Mouse (Mus musculus): ENCODE results near the gene Defa21. TPM values are rescaled to one million over a fixed set of nuclear protein-coding genes. Genes with fewer than 3 reads are reported as not detected.
"Not testable (repeated sequence)": the region's sequence is repeated elsewhere in the genome, so short reads cannot be mapped to it uniquely, and the experiment has no call there.

Gene Defa21
- polyA plus RNA-seq (2015; fragmentation: Nextera tagmentation; extraction: Ambion mirVana), result 0.55 TPM in 1 of 2 replicates, not detected in the other

DNA sequence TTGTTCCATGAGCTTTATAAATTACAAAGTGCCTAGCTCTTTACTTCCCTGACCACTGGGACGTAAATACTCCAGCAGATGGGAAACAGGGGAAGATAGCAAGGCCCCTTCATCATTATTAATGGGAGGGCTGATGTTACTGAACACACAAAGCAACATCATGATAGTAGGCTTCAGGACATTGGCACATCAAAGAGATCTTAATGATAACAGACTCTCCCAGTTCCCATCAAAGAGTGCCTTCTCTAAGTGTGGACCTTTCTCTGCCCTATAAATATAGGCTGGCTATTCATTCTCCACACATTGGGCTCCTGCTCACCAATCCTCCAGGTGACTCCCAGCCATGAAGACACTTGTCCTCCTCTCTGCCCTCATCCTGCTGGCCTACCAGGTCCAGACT is at the start of gene Defa21:
Gene Defa21, plus strand, starts transcription at position 301 of the 400 bp plus-strand sequence.
- H3K9ac ChIP-seq (ENCODE audit: low read length); H3K27me3 ChIP-seq (ENCODE audit: control insufficient read depth, insufficient read depth, low read length); H3K27ac ChIP-seq (ENCODE audit: low read length); H3K4me1 ChIP-seq (ENCODE audit: control insufficient read depth, insufficient read depth, low read length); ATAC-seq (replicated peaks; ENCODE audit: extremely low read depth, insufficient read depth, low FRiP score); H3K4me3 ChIP-seq (ENCODE audit: low read length); H3K36me3 ChIP-seq (ENCODE audit: control insufficient read depth, insufficient read depth); H3K4me2 ChIP-seq (ENCODE audit: low read depth, low read length); H3K9me3 ChIP-seq (replicated peaks; ENCODE audit: control insufficient read depth, low read length): not testable (repeated sequence)
- no CpG with 5 or more reads among the region's 1 CpGs for WGBS

DNA sequence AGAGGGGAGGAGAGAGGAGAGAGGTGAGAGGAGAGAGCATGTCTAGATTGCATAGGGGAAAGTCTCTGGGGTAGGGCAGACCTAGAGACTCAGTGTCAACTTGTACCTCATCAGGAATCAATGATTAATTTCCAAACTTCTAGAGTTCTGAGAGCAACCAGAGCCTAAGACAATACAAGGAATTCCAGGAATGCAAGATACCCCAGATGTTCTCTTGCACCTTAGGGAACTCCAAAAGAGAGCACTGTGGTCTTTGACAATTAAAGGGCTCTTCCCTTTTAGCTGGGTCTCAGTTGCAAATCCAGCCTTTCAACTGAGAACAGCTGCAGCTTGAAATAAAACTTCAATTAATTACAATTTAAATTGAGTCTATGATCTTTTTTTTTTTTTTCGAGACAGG is 45.5 kb upstream of the Defa21 start:
- no peaks in the 10 kb centered on the region for H3K4me1 ChIP-seq (ENCODE audit: control insufficient read depth, insufficient read depth, low read length)
- H3K27me3 ChIP-seq (ENCODE audit: control insufficient read depth, insufficient read depth, low read length), result no peaks in the 10 kb centered on the region
- H3K27ac ChIP-seq (ENCODE audit: low read length), result no peak overlapping the region
- no peak overlapping the region for H3K4me2 ChIP-seq (ENCODE audit: low read depth, low read length)
- H3K36me3 ChIP-seq (ENCODE audit: control insufficient read depth, insufficient read depth), result no peaks in the 10 kb centered on the region
- no peak for ATAC-seq (replicated peaks; ENCODE audit: extremely low read depth, insufficient read depth, low FRiP score)
- H3K9me3 ChIP-seq (replicated peaks; ENCODE audit: control insufficient read depth, low read length), result peaks cover 4% of the 10 kb centered on the region
- no peak overlapping the region for H3K4me3 ChIP-seq (ENCODE audit: low read length)
- WGBS, result 27% methylated on average over 1 of the region's 1 CpGs
- no peak overlapping the region for H3K9ac ChIP-seq (ENCODE audit: low read length)

DNA sequence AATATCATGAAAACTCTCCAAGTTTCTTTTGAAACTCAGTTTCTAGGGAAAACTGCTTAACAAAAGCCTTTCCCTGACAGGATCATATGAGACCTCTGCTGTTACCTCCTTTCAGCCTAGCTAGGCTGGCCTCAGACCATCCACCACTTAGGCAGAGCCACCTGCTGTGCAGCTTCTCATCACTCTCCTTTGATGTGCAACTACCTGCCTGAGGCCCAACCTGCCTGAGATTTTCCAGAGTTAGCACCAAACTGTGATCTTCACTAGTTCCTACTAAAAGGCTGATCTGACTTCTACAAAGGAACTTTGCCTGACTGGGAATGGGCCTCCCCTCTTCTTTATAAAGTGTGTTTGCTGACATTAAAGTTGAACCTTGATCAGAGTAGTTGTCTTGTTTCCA is 31.3 kb upstream of the Defa21 start:
- not testable (repeated sequence) for ATAC-seq (replicated peaks; ENCODE audit: extremely low read depth, insufficient read depth, low FRiP score); H3K27ac ChIP-seq (ENCODE audit: low read length); H3K4me1 ChIP-seq (ENCODE audit: control insufficient read depth, insufficient read depth, low read length); H3K4me3 ChIP-seq (ENCODE audit: low read length); H3K4me2 ChIP-seq (ENCODE audit: low read depth, low read length); H3K36me3 ChIP-seq (ENCODE audit: control insufficient read depth, insufficient read depth); H3K27me3 ChIP-seq (ENCODE audit: control insufficient read depth, insufficient read depth, low read length); H3K9ac ChIP-seq (ENCODE audit: low read length); H3K9me3 ChIP-seq (replicated peaks; ENCODE audit: control insufficient read depth, low read length)

DNA sequence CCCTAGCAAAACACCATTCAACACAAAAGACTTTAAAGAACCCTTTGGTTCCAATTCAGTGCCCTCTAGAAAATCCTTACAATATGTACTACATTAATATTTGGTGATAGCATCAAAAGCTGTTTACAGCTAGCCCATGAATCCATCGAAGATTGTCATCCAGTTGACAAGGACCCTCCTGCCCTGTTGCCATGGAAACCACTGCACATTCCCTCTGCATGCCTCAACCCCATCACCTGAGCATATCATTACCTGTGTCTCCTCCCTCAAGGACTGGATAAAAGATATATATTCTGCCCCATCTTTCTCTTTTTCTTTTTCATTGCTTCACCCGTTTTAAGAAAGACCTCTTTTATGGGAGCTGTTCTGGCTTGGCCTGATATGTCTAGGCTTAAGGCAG is 28.6 kb upstream of the Defa21 start:
- Histone ChIP-seq H3K9me3 (replicated peaks; ENCODE audit: control insufficient read depth, low read length) (no peaks in the 10 kb centered on the region), H3K9ac (ENCODE audit: low read length) (no peak overlapping the region), H3K4me2 (ENCODE audit: low read depth, low read length) (no peak overlapping the region), H3K27me3 (ENCODE audit: control insufficient read depth, insufficient read depth, low read length) (no peaks in the 10 kb centered on the region), H3K27ac (ENCODE audit: low read length) (no peak overlapping the region), H3K4me3 (ENCODE audit: low read length) (no peak overlapping the region), H3K4me1 (ENCODE audit: control insufficient read depth, insufficient read depth, low read length) (no peaks in the 10 kb centered on the region), H3K36me3 (ENCODE audit: control insufficient read depth, insufficient read depth) (no peaks in the 10 kb centered on the region)
- 58% methylated on average over 2 of the region's 2 CpGs for WGBS
- no peak for ATAC-seq (replicated peaks; ENCODE audit: extremely low read depth, insufficient read depth, low FRiP score)

DNA sequence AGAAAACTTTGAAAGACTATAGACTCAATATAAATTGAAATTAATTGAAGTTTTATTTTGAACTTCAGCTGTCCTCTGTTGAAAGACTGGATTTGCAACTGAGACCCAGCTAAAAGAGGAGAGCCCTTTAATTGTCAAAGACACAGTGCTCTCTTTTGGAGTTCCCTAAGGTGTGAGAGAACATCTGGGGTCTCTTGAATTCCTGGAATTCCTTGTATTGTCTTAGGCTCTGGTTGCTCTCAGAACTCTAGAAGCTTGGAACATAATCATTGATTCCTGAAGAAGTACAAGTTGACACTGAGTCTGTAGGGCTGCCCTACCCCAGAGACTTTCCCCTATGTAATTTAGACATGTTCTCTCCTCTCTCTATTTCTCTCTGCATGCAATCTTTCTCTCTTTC is 28.1 kb upstream of the Defa21 start:
- ATAC-seq (replicated peaks; ENCODE audit: extremely low read depth, insufficient read depth, low FRiP score), result no peak
- H3K36me3 ChIP-seq (ENCODE audit: control insufficient read depth, insufficient read depth), result no peaks in the 10 kb centered on the region
- H3K9me3 ChIP-seq (replicated peaks; ENCODE audit: control insufficient read depth, low read length), result no peaks in the 10 kb centered on the region
- H3K4me1 ChIP-seq (ENCODE audit: control insufficient read depth, insufficient read depth, low read length), result no peaks in the 10 kb centered on the region
- H3K4me3 ChIP-seq (ENCODE audit: low read length), result no peak overlapping the region
- no peaks in the 10 kb centered on the region for H3K27me3 ChIP-seq (ENCODE audit: control insufficient read depth, insufficient read depth, low read length)
- H3K9ac ChIP-seq (ENCODE audit: low read length), result no peak overlapping the region
- H3K4me2 ChIP-seq (ENCODE audit: low read depth, low read length), result no peak overlapping the region
- no peak overlapping the region for H3K27ac ChIP-seq (ENCODE audit: low read length)

DNA sequence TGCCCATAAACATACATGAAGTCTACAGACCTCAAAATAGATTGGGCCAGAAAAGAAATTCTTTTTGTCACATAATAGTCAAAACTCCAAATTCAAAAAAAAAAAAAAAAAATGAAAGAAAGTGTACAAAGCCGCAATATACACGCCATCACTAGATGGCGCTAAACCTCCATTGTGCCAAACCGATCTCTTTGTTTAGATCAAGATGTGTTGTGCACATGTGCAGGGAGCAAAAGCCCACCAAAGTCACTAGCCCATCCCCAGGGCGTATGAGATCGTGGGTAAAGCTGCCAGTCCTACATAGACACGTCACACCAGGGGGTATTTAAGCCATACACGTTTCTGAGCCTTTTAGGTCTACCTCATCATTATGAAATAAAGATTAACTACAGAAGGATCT is 24.2 kb upstream of the Defa21 start:
- no peaks in the 10 kb centered on the region for H3K36me3 ChIP-seq (ENCODE audit: control insufficient read depth, insufficient read depth)
- H3K4me2 ChIP-seq (ENCODE audit: low read depth, low read length), result no peak overlapping the region
- WGBS, result 58% methylated on average over 8 of the region's 8 CpGs
- H3K4me1 ChIP-seq (ENCODE audit: control insufficient read depth, insufficient read depth, low read length), result no peaks in the 10 kb centered on the region
- peaks cover 2% of the 10 kb centered on the region for H3K9me3 ChIP-seq (replicated peaks; ENCODE audit: control insufficient read depth, low read length)
- H3K9ac ChIP-seq (ENCODE audit: low read length), result no peak overlapping the region
- H3K27me3 ChIP-seq (ENCODE audit: control insufficient read depth, insufficient read depth, low read length), result no peaks in the 10 kb centered on the region
- H3K27ac ChIP-seq (ENCODE audit: low read length), result no peak overlapping the region
- no peak overlapping the region for H3K4me3 ChIP-seq (ENCODE audit: low read length)
- no peak for ATAC-seq (replicated peaks; ENCODE audit: extremely low read depth, insufficient read depth, low FRiP score)

DNA sequence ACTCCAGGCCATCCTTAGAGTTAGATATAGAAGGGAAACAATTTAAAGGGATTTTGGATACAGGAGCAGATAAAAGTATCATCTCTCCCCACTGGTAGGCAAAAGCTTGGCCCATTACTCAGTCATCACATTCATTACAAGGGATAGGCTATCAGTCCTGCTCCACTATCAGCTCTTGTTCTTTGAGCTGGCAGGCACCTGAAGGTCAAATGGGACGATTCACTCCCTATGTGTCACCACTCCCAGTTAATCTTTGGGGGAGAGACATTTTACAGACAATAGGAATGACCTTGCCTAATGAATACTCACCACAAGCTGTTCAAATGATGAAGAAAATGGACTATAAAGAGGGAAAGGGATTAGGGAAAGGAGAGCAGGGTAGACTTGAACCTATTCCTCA is 18.5 kb upstream of the Defa21 start:
- WGBS, result 19% methylated on average over 1 of the region's 1 CpGs
- H3K36me3 ChIP-seq (ENCODE audit: control insufficient read depth, insufficient read depth), result no peaks in the 10 kb centered on the region
- H3K9ac ChIP-seq (ENCODE audit: low read length), result no peak overlapping the region
- no peak for ATAC-seq (replicated peaks; ENCODE audit: extremely low read depth, insufficient read depth, low FRiP score)
- no peak overlapping the region for H3K4me2 ChIP-seq (ENCODE audit: low read depth, low read length)
- H3K27me3 ChIP-seq (ENCODE audit: control insufficient read depth, insufficient read depth, low read length), result no peaks in the 10 kb centered on the region
- H3K27ac ChIP-seq (ENCODE audit: low read length), result no peak overlapping the region
- H3K4me3 ChIP-seq (ENCODE audit: low read length), result no peak overlapping the region
- H3K4me1 ChIP-seq (ENCODE audit: control insufficient read depth, insufficient read depth, low read length), result no peaks in the 10 kb centered on the region
- peaks cover 7% of the 10 kb centered on the region for H3K9me3 ChIP-seq (replicated peaks; ENCODE audit: control insufficient read depth, low read length)

DNA sequence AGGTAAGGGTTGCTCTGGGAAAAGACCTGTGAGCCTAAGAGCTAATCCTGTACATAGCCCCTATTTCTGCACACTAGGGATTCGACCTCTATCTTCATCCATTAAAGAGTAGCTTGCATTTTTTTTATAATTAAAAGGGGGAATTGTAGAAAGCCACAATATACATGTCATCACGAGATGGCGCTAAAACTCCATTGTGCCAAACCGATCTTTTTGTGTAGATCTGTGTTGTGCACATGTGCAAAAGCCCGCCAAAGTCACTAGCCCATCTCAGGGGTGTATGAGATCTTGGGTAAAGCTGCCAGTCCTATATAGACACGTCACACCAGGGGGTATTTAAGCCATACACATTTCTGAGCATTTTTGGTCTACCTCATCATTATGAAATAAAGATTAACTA is 16.8 kb upstream of the Defa21 start:
- WGBS, result 39% methylated on average over 6 of the region's 6 CpGs

DNA sequence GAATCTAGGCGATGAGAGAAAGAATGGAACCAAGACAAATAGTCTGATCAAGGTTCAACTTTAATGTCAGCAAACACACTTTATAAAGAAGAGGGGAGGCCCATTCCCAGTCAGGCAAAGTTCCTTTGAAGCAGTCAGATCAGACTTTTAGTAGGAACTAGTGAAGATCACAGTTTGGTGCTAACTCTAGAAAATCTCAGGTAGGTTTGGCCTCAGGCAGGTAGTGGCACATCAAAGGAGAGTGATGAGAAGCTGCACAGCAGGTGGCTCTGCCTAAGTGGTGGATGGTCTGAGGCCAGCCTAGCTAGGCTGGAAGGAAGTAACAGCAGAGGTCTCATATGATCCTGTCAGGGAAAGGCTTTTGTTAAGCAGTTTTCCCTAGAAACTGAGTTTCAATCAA is 14.8 kb upstream of the Defa21 start:
- ATAC-seq (replicated peaks; ENCODE audit: extremely low read depth, insufficient read depth, low FRiP score); H3K9me3 ChIP-seq (replicated peaks; ENCODE audit: control insufficient read depth, low read length); H3K4me1 ChIP-seq (ENCODE audit: control insufficient read depth, insufficient read depth, low read length); H3K36me3 ChIP-seq (ENCODE audit: control insufficient read depth, insufficient read depth); H3K4me3 ChIP-seq (ENCODE audit: low read length); H3K9ac ChIP-seq (ENCODE audit: low read length); H3K27ac ChIP-seq (ENCODE audit: low read length); H3K4me2 ChIP-seq (ENCODE audit: low read depth, low read length); H3K27me3 ChIP-seq (ENCODE audit: control insufficient read depth, insufficient read depth, low read length): not testable (repeated sequence)
- WGBS, result 55% methylated on average over 1 of the region's 1 CpGs

More for the DNA sequence above, 16.8 kb upstream of the Defa21 start:
- not testable (repeated sequence) for H3K9ac ChIP-seq (ENCODE audit: low read length); H3K27ac ChIP-seq (ENCODE audit: low read length); H3K4me3 ChIP-seq (ENCODE audit: low read length); H3K4me2 ChIP-seq (ENCODE audit: low read depth, low read length); H3K9me3 ChIP-seq (replicated peaks; ENCODE audit: control insufficient read depth, low read length); H3K36me3 ChIP-seq (ENCODE audit: control insufficient read depth, insufficient read depth); H3K4me1 ChIP-seq (ENCODE audit: control insufficient read depth, insufficient read depth, low read length); H3K27me3 ChIP-seq (ENCODE audit: control insufficient read depth, insufficient read depth, low read length); ATAC-seq (replicated peaks; ENCODE audit: extremely low read depth, insufficient read depth, low FRiP score)

DNA sequence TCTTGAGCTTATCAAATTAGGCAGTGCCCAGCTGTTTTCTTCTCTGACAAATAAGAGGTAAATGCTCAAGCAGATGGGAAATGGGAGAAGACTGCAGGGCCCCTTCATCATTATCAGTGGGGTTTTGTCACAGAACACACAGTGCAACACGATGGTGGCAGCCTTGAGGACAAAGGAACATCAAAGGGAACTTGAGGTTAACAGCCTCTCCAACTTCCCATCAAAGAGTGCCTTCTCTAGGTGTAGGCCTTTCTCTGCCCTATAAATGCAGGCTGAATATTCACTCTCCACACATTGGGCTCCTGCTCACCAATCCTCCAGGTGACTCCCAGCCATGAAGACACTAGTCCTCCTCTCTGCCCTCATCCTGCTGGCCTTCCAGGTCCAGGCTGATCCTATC is 29.4 kb downstream of the Defa21 start, which contains the start of gene Defa23:
Gene Defa23, plus strand, starts transcription at position 301 of the 400 bp plus-strand sequence.
- not testable (repeated sequence) for H3K27ac ChIP-seq (ENCODE audit: low read length); H3K36me3 ChIP-seq (ENCODE audit: control insufficient read depth, insufficient read depth); H3K27me3 ChIP-seq (ENCODE audit: control insufficient read depth, insufficient read depth, low read length); H3K4me1 ChIP-seq (ENCODE audit: control insufficient read depth, insufficient read depth, low read length); H3K9ac ChIP-seq (ENCODE audit: low read length); H3K9me3 ChIP-seq (replicated peaks; ENCODE audit: control insufficient read depth, low read length); H3K4me2 ChIP-seq (ENCODE audit: low read depth, low read length); ATAC-seq (replicated peaks; ENCODE audit: extremely low read depth, insufficient read depth, low FRiP score); H3K4me3 ChIP-seq (ENCODE audit: low read length)
- WGBS, result no CpG with 5 or more reads among the region's 1 CpGs
